Mouse (Mus musculus) E14TG2a.4 (cell line): ENCODE measurements around the gene Mta3.

ENCODE experiments used
- CTCF ChIP-seq: conservative IDR thresholded peaks from 2 replicates; pipeline ENCODE4 v1.5.1; 2014; ENCODE audit warnings: low read length
- NANOG ChIP-seq: IDR thresholded peaks from 2 replicates; pipeline ENCODE4 v1.6.1; 2014; ENCODE audit warnings: borderline replicate concordance, low read length, mixed read lengths
- POU5F1 ChIP-seq: IDR thresholded peaks from 2 replicates; pipeline ENCODE4 v1.6.1; 2014; ENCODE audit warnings: low read length, borderline replicate concordance

GRCm38 (mm10) chr17:83776965-83777364 lies 71.0 kb downstream of the Mta3 start:
- TF ChIP-seq CTCF: no peak
- TF ChIP-seq POU5F1: no peak
- TF ChIP-seq NANOG: no peak
